Mouse (Mus musculus): ENCODE measurements around the gene Per3. TPM values are rescaled to one million over a fixed set of nuclear protein-coding genes. Genes with fewer than 3 reads are reported as not detected.

The Per3 gene
- polyA plus RNA-seq, 1 experiment from 2014 or later = 2.8 TPM

DNA sequence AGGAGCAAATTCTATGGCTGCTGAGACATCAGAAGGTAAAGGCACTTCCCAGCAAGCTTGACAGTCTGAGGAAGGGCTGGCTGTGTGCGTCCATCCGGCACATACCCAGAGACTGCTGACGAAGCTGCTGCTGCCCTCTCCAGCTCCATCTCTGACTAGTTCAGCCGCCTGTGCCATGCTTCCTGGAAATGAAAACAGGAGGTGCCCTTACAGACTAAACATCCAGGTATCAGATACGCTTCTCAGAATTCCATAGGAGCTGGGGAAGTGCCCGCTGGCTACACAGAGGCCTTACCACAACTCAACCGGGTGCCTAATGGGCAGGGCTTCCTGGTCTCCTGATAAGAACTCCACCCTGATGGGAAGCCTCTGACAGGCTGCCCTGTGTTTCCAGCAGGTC lies 85.9 kb downstream of the Per3 start:
- no peak for DNase-seq (ENCODE audit: low spot score)

- DNase-seq (ENCODE audit: low spot score) = no peak
Measured at GRCm38 (mm10) chr4:150957106-150957458, 87.4 kb downstream of the Per3 start.

- DNase-seq (ENCODE audit: low spot score) = no peak
Measured at GRCm38 (mm10) chr4:150956369-150957105, 87.9 kb downstream of the Per3 start.

Other genes starting within 250 kb of the Per3 start
- 15.7 and 16.7 TPM in 2 replicates for gene Errfi1, start 190.7 kb downstream of the Per3 start, polyA plus RNA-seq (2015; fragmentation: Nextera tagmentation; extraction: Ambion mirVana)
- 509 and 526 TPM in 2 replicates for gene Park7, start 130.2 kb downstream of the Per3 start, polyA plus RNA-seq (2015; fragmentation: Nextera tagmentation; extraction: Ambion mirVana)
- 8.5 and 9.6 TPM in 2 replicates for gene Tnfrsf9, start 130.1 kb downstream of the Per3 start, polyA plus RNA-seq (2015; fragmentation: Nextera tagmentation; extraction: Ambion mirVana)
- 0.47 TPM in 1 of 2 replicates, not detected in the other for gene Uts2, start 47.6 kb downstream of the Per3 start, polyA plus RNA-seq (2015; fragmentation: Nextera tagmentation; extraction: Ambion mirVana)
- gene Vamp3, start 13.3 kb upstream of the Per3 start, polyA plus RNA-seq (2015; fragmentation: Nextera tagmentation; extraction: Ambion mirVana) = 65.1 and 73.3 TPM in 2 replicates
- not detected in 2 replicates for gene Gm13090, start 44.9 kb upstream of the Per3 start, polyA plus RNA-seq (2015; fragmentation: Nextera tagmentation; extraction: Ambion mirVana)